Mouse (Mus musculus) ES-Bruce4 (cell line): ENCODE measurements at regions not wholly inside any gene's neighbourhood (a gene's known extent, or its start where the extent isn't known, plus 50 kb on each side); places are given as distances from the start of the nearest gene placed in this dataset.

Experiments
- H3K27ac ChIP-seq: 2 replicates; pipeline ENCODE4 v1.5.1; 2012; ENCODE audit warnings: low read length, inconsistent platforms; ENCODE audit not compliant: insufficient read depth
- H3K27me3 ChIP-seq: 2 replicates; pipeline ENCODE4 v1.6.1; 2012; ENCODE audit warnings: mild to moderate bottlenecking, low read length, inconsistent platforms; ENCODE audit not compliant: control insufficient read depth, poor library complexity, insufficient read depth, severe bottlenecking
- H3K36me3 ChIP-seq: 2 replicates; pipeline ENCODE4 v1.6.1; 2012; ENCODE audit warnings: inconsistent platforms, mild to moderate bottlenecking, low read length, moderate library complexity; ENCODE audit not compliant: control insufficient read depth, poor library complexity, insufficient read depth, severe bottlenecking
- H3K4me1 ChIP-seq: one replicate; pipeline ENCODE4 v1.8.1; 2011; ENCODE audit warnings: low read length; ENCODE audit not compliant: control insufficient read depth, insufficient read depth
- H3K4me3 ChIP-seq: 2 replicates; pipeline ENCODE4 v1.5.1; 2011; ENCODE audit warnings: low read depth, mild to moderate bottlenecking, low read length
- H3K9ac ChIP-seq: 2 replicates; pipeline ENCODE4 v1.6.1; 2012; ENCODE audit warnings: low read depth, mild to moderate bottlenecking, inconsistent platforms; ENCODE audit not compliant: poor library complexity, severe bottlenecking
- H3K9me3 ChIP-seq: replicated peaks from 2 replicates; pipeline ENCODE4 v1.6.1; 2012; ENCODE audit warnings: mild to moderate bottlenecking, low read length, inconsistent platforms; ENCODE audit not compliant: control insufficient read depth, poor library complexity, insufficient read depth, severe bottlenecking
- CTCF ChIP-seq: IDR thresholded peaks from one replicate; pipeline ENCODE4 v1.8.1; 2011; ENCODE audit warnings: low read depth, low read length
- EP300 ChIP-seq: IDR thresholded peaks from 2 replicates; pipeline ENCODE4 v1.6.1; 2011; ENCODE audit warnings: low read depth, low read length; ENCODE audit not compliant: insufficient read depth
- POLR2A ChIP-seq: IDR thresholded peaks from one replicate; pipeline ENCODE4 v1.8.1; 2011; ENCODE audit warnings: low read length; ENCODE audit not compliant: insufficient read depth

DNA sequence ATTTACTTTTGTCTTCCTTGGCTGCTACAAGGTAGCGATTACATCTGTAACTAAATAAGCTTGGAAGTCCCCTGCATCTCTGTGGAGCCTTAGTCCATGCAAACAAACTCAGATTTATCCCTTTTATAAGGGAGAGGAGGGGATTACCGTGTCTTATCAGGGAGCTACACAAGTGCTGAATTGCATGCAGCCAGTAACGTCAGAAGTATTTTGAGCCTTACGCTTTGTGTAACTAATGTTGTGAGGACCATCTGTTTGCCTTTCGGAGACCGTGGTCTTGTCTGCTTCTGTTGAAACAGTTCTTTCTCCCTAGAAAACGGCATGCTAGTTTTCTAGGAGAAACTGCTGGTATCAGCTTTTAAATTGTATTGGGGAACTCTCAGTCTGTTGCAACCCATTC, 58.0 kb upstream of the Dmrta1 start:
- H3K9ac ChIP-seq: no peak overlapping the region
- no peaks in the 10 kb centered on the region for H3K27me3 ChIP-seq
- no peak overlapping the region for H3K27ac ChIP-seq
- H3K36me3 ChIP-seq: no peaks in the 10 kb centered on the region
- H3K4me3 ChIP-seq: no peak overlapping the region
- H3K9me3 ChIP-seq: peaks cover 4% of the 10 kb centered on the region; the same call in 1 of the 2 replicates
- no peaks in the 10 kb centered on the region for H3K4me1 ChIP-seq
- TF ChIP-seq POLR2A (no peak), CTCF (no peak), EP300 (no peak)

DNA sequence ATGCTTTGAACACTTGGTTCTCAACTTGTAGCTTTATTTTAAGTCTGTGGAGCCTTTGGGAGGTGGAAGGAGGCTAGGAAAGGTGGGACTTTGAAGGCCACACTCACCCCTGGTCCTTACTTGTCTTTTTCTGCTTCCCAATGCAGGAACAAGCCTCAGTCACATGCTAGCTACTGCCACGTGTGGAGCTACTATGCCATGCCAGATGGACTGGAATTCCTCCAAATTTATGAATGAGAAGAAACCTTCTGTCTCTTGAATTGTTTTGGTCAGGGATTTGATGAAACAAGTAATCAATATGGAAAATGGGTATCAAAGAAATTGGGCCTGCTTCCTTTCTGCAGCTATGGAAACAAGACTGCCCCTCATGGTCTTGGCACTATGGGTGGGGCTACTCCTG, 74.5 kb upstream of the Dmrta1 start:
- Histone ChIP-seq H3K27me3 (no peaks in the 10 kb centered on the region), H3K9ac (no peak overlapping the region), H3K9me3 (no peaks in the 10 kb centered on the region), H3K4me1 (no peaks in the 10 kb centered on the region), H3K27ac (no peak overlapping the region), H3K4me3 (no peak overlapping the region), H3K36me3 (no peaks in the 10 kb centered on the region)
- no peak for TF ChIP-seq EP300
- TF ChIP-seq CTCF: no peak
- TF ChIP-seq POLR2A: no peak

DNA sequence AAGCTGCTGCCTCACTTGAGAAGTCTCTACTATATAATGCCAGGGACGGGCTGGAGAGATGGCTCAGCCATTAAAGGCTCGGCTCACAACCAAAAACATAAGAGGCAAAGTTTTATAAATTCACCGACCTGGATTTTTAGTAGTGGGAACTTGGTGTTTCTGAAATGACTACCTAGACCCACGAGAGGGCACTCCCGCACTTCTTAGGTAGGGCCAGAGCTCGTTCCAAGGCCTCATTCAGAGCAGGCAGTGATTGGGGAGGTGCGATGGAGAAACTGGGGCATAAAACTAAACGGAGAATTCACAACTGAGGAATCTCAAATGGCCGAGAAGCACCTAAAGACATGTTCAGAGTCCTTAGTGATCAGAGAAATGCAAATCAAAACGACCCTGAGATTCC, 103.7 kb upstream of the Dmrta1 start:
- Histone ChIP-seq H3K4me1 (no peaks in the 10 kb centered on the region), H3K36me3 (no peaks in the 10 kb centered on the region), H3K4me3 (no peak overlapping the region), H3K9ac (no peak overlapping the region), H3K27ac (no peak overlapping the region), H3K9me3 (no peaks in the 10 kb centered on the region), H3K27me3 (no peaks in the 10 kb centered on the region)
- peak; percentile 43 for TF ChIP-seq CTCF
- TF ChIP-seq POLR2A: no peak

- H3K4me1 ChIP-seq: no peaks in the 10 kb centered on the region
- no peaks in the 10 kb centered on the region for H3K36me3 ChIP-seq
- H3K9me3 ChIP-seq: no peaks in the 10 kb centered on the region
- no peak overlapping the region for H3K4me3 ChIP-seq
- no peaks in the 10 kb centered on the region for H3K27me3 ChIP-seq
- H3K9ac ChIP-seq: no peak overlapping the region
- no peak overlapping the region for H3K27ac ChIP-seq
- TF ChIP-seq EP300 (no peak), CTCF (no peak), POLR2A (no peak)
These were observed 124.3 kb upstream of the Dmrta1 start for GRCm38 (mm10) chr4:89554711-89555466.

GRCm38 (mm10) chr4:89552556-89552955, 126.7 kb upstream of the Dmrta1 start:
- Histone ChIP-seq H3K9ac (no peak overlapping the region), H3K4me1 (no peaks in the 10 kb centered on the region), H3K9me3 (no peaks in the 10 kb centered on the region), H3K4me3 (no peak overlapping the region), H3K27me3 (0 out of 2 replicates have a peak, but pooled peaks cover 1% of the 10 kb centered on the region), H3K27ac (no peak overlapping the region), H3K36me3 (no peaks in the 10 kb centered on the region)
- no peak for TF ChIP-seq CTCF

GRCm38 (mm10) chr4:89550515-89550914, 128.7 kb upstream of the Dmrta1 start:
- TF ChIP-seq CTCF (no peak), POLR2A (no peak), EP300 (no peak)
- Histone ChIP-seq H3K27me3 (0 out of 2 replicates have a peak, but pooled peaks cover 1% of the 10 kb centered on the region), H3K9ac (no peak overlapping the region), H3K4me3 (no peak overlapping the region), H3K4me1 (no peaks in the 10 kb centered on the region), H3K36me3 (no peaks in the 10 kb centered on the region), H3K9me3 (no peaks in the 10 kb centered on the region), H3K27ac (no peak overlapping the region)
